Mouse (Mus musculus) heart, adult 2 months (tissue): ENCODE data around the gene Tspyl3.

Experiments used
- CTCF ChIP-seq: fragments of 200-600 bp; IDR thresholded peaks from 2 replicates; pipeline ENCODE4 v1.8.1; 2022; ENCODE audit warnings: antibody characterized with exemption, mild to moderate bottlenecking, moderate library complexity
- EP300 ChIP-seq: fragments of 200-500 bp; IDR thresholded peaks from 2 replicates; pipeline ENCODE4 v1.6.1; 2011; ENCODE audit warnings: low read depth, low read length, control low read depth; ENCODE audit not compliant: insufficient read depth
- POLR2A ChIP-seq: fragments of 200-500 bp; IDR thresholded peaks from 2 replicates; pipeline ENCODE4 v1.6.1; 2011; ENCODE audit warnings: mild to moderate bottlenecking, low read depth, low read length, control low read depth; ENCODE audit not compliant: insufficient read depth

DNA sequence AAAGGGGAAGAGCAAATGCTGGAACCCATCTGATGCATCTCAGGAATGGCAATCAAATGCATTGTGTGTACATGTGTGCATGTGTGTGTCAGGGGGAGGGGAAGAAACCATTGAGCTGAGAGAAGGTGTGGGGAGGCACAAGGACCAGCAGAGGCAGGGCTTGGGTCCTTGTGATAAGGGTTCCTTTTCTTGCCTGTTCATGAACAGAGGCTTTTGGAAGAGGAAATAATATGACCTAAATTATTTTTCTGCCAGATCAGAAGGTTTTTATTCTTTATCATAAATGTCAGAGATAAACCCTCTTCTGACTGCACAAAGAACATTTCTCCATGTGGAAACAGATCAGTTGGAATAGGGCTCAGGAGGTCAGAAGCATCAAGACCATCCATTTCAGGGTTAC lies 3.1 kb downstream of the Tspyl3 start:
- TF ChIP-seq EP300 (no peak), POLR2A (no peak), CTCF (no peak)
